Mouse (Mus musculus) intestine, embryonic 14.5 days (tissue): ENCODE data around the gene Zfx. TPM values are rescaled to one million over a fixed set of nuclear protein-coding genes. Genes with fewer than 3 reads are reported as not detected.

Experiments used
- ATAC-seq: fragments of 200-750 bp; cut with Nextera tagmentation; replicated peaks from 2 replicates; pipeline ENCODE4 v1.8.0; 2017; ENCODE audit warnings: low read depth, moderate number of reproducible peaks, moderate TSS enrichment, moderate library complexity; ENCODE audit not compliant: low FRiP score, low TSS enrichment
- DNase-seq: peaks from one replicate; pipeline ENCODE4 v3.0.0-alpha.2; 2018; ENCODE audit warnings: low spot score
- H3K27ac ChIP-seq: fragments of 300-500 bp; sonication (generic); 2 replicates; pipeline ENCODE4 v1.5.1; 2014; ENCODE audit warnings: low read depth, mild to moderate bottlenecking, control low read depth
- H3K27me3 ChIP-seq: fragments of 300-500 bp; sonication (generic); replicated peaks from 2 replicates; pipeline ENCODE4 v1.6.1; 2014; ENCODE audit warnings: low read length, control low read depth; ENCODE audit not compliant: control insufficient read depth, insufficient read depth
- H3K36me3 ChIP-seq: fragments of 300-500 bp; sonication (generic); 2 replicates; pipeline ENCODE4 v1.6.1; 2014; ENCODE audit warnings: low read length, control low read depth; ENCODE audit not compliant: control insufficient read depth, insufficient read depth
- H3K4me1 ChIP-seq: fragments of 300-500 bp; sonication (generic); replicated peaks from 2 replicates; pipeline ENCODE4 v1.6.1; 2014; ENCODE audit warnings: low read length, control low read depth, mixed read lengths; ENCODE audit not compliant: control insufficient read depth, insufficient read depth
- H3K4me2 ChIP-seq: fragments of 300-500 bp; sonication (generic); 2 replicates; pipeline ENCODE4 v1.6.1; 2014; ENCODE audit warnings: low read length
- H3K4me3 ChIP-seq: fragments of 300-500 bp; sonication (generic); 2 replicates; pipeline ENCODE4 v1.5.1; 2014; ENCODE audit warnings: low read depth, low read length, control low read depth, mixed read lengths
- H3K9ac ChIP-seq: fragments of 300-500 bp; sonication (generic); 2 replicates; pipeline ENCODE4 v1.6.1; 2014; ENCODE audit warnings: mild to moderate bottlenecking, low read length
- H3K9me3 ChIP-seq: fragments of 300-500 bp; sonication (generic); 2 replicates; pipeline ENCODE4 v1.6.1; 2016; ENCODE audit warnings: low read length, control low read depth; ENCODE audit not compliant: control insufficient read depth
- WGBS: fragments of 180-500 bp; shearing (Covaris S2); extraction: QIAGEN DNeasy Blood & Tissue Kit; methylation state at CpG from one replicate; pipeline ENCODE4 v1.1.7; 2014; 5-methylcytosine and 5-hydroxymethylcytosine counted together
- polyA plus RNA-seq: library from polyadenylated mRNA; unstranded; fragments of >200 nt; fragmentation: Nextera tagmentation; extraction: Ambion mirVana; gene quantifications from 2 replicates; pipeline ENCODE4 v1.2.1, GENCODE M21; 2014

The Zfx gene
- polyA plus RNA-seq, 1 experiment from 2014 or later, result 32.8 TPM

DNA sequence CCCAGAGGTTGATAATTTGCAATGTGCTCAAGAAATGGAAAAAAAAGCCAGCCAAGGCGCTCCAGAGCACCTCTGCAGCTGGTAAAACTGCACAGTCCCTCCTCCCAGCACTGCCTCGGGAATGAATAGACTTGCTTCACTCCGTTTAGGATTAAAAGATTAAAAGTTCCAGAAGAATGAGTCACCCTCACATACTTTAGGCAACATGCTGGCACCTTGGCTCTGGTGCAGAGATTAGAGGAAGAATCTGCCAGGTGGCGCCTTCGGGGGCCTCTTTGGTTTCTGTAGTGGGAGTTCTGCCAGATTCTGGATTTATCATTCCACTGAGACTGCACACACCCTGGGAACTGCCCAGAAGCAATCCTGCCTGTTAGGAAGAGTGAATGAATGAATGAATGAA lies 75.5 kb downstream of the Zfx start:
- no peaks in the 10 kb centered on the region for H3K4me1 ChIP-seq
- H3K36me3 ChIP-seq, result no peaks in the 10 kb centered on the region
- no peak overlapping the region for H3K9ac ChIP-seq
- no peaks in the 10 kb centered on the region for H3K9me3 ChIP-seq
- DNase-seq (no peak), ATAC-seq (no peak)
- no peak overlapping the region for H3K4me2 ChIP-seq
- H3K27ac ChIP-seq, result no peak overlapping the region
- H3K4me3 ChIP-seq, result no peak overlapping the region
- peaks cover 3% of the 10 kb centered on the region; the same call in 1 of the 2 replicates for H3K27me3 ChIP-seq
- 47% methylated on average over 5 of the region's 5 CpGs for WGBS

DNA sequence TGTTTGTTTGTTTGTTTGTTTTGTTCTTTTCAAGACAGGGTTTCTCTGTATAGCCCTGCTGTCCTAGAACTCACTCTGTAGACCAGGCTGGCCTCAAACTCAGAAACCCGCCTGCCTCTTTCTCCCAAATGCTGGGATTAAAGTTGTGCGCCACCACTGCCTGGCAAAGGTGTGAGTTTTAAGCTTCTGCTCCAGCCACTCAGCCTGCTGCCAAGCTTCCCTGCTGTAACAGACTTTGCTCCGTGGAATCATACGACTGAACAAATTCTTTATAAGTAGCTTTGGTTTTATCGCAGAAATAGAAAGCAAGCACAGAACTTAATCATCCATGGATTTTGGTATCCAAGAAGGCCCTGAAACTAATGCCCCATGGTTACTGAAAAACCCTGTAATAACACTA lies 76.1 kb downstream of the Zfx start:
- ATAC-seq, result no peak
- no peak overlapping the region for H3K4me2 ChIP-seq
- H3K27me3 ChIP-seq, result peaks cover 3% of the 10 kb centered on the region; the same call in 1 of the 2 replicates
- no peak overlapping the region for H3K27ac ChIP-seq
- 89% methylated on average over 5 of the region's 5 CpGs for WGBS
- no peaks in the 10 kb centered on the region for H3K4me1 ChIP-seq
- no peak for DNase-seq
- no peak overlapping the region for H3K9ac ChIP-seq
- no peaks in the 10 kb centered on the region for H3K9me3 ChIP-seq
- no peaks in the 10 kb centered on the region for H3K36me3 ChIP-seq
- no peak overlapping the region for H3K4me3 ChIP-seq

DNA sequence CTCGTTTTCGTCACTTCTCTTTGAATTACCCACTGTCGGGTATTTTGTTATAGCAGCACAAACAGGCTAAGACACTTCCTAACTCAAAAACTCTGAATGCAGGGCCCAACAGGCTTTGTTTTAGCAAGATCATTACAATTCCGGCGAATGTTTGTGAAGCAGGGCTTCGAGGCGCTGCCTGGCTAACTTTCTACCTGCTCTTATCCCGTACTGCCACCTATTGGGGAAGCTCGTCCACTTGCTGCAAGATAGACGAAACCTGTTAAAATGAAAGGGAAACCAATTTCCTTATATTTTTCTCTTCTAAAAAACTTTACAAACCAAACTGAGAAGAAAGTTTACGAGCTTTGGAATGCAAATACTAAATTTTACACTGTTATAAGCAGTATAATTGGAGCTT lies 90.6 kb downstream of the Zfx start:
- H3K4me2 ChIP-seq, result no peak overlapping the region
- ATAC-seq, result no peak
- H3K4me1 ChIP-seq, result no peaks in the 10 kb centered on the region
- no peak overlapping the region for H3K27ac ChIP-seq
- WGBS, result 24% methylated on average over 11 of the region's 11 CpGs
- H3K9me3 ChIP-seq, result no peaks in the 10 kb centered on the region
- no peak for DNase-seq
- no peak overlapping the region for H3K9ac ChIP-seq
- 0 out of 2 replicates have a peak, but pooled peaks cover 7% of the 10 kb centered on the region for H3K27me3 ChIP-seq
- H3K4me3 ChIP-seq, result no peak overlapping the region
- H3K36me3 ChIP-seq, result no peaks in the 10 kb centered on the region

DNA sequence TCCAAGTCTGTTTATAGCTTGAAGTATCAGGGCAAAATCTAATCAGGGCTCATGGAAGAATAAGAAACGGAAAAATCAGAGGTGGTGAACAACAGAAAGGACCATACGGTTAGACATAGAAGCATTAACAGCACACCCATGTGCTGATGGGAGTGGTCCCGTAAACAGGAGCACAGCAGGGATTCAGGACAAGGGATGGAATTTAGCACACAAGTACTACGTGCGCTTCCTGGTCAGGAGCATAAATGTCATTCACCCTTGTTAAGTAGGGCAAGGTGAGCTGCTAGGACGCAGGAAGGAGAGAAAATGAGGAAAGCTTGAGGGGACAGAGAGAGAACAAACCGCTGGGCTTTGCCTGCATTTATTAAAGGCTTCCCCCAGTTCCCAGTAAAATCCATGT lies 93.4 kb downstream of the Zfx start:
- DNase-seq (no peak), ATAC-seq (no peak)
- 69% methylated on average over 7 of the region's 7 CpGs for WGBS
- no peak overlapping the region for H3K4me2 ChIP-seq
- H3K36me3 ChIP-seq, result no peaks in the 10 kb centered on the region
- no peaks in the 10 kb centered on the region for H3K4me1 ChIP-seq
- H3K9ac ChIP-seq, result no peak overlapping the region
- H3K27ac ChIP-seq, result no peak overlapping the region
- no peak overlapping the region for H3K4me3 ChIP-seq
- no peaks in the 10 kb centered on the region for H3K9me3 ChIP-seq
- no peaks in the 10 kb centered on the region for H3K27me3 ChIP-seq

Other genes with a start within 250 kb of the Zfx start
- 0.14 and 0.19 TPM in 2 replicates for gene AU015836, start 155.0 kb downstream of the Zfx start, polyA plus RNA-seq
- gene Eif2s3x, start 89.2 kb upstream of the Zfx start, polyA plus RNA-seq, result 75.5 and 123 TPM in 2 replicates
- gene Klhl15, start 110.9 kb upstream of the Zfx start, polyA plus RNA-seq, result 10.4 and 11.6 TPM in 2 replicates
- 0.12 TPM in 1 of 2 replicates, not detected in the other for gene Fam90a1b, start 243.1 kb upstream of the Zfx start, polyA plus RNA-seq
- 81.8 and 84.8 TPM in 2 replicates for gene Apoo, start 243.4 kb upstream of the Zfx start, polyA plus RNA-seq